Mouse (Mus musculus) heart, adult 2 months (tissue): ENCODE data around the gene Tsg101.

Source experiments
- CTCF ChIP-seq: fragments of 200-600 bp; IDR thresholded peaks from 2 replicates; pipeline ENCODE4 v1.8.1; 2022; ENCODE audit warnings: antibody characterized with exemption, mild to moderate bottlenecking, moderate library complexity
- EP300 ChIP-seq: fragments of 200-500 bp; IDR thresholded peaks from 2 replicates; pipeline ENCODE4 v1.6.1; 2011; ENCODE audit warnings: low read depth, low read length, control low read depth; ENCODE audit not compliant: insufficient read depth
- POLR2A ChIP-seq: fragments of 200-500 bp; IDR thresholded peaks from 2 replicates; pipeline ENCODE4 v1.6.1; 2011; ENCODE audit warnings: mild to moderate bottlenecking, low read depth, low read length, control low read depth; ENCODE audit not compliant: insufficient read depth

DNA sequence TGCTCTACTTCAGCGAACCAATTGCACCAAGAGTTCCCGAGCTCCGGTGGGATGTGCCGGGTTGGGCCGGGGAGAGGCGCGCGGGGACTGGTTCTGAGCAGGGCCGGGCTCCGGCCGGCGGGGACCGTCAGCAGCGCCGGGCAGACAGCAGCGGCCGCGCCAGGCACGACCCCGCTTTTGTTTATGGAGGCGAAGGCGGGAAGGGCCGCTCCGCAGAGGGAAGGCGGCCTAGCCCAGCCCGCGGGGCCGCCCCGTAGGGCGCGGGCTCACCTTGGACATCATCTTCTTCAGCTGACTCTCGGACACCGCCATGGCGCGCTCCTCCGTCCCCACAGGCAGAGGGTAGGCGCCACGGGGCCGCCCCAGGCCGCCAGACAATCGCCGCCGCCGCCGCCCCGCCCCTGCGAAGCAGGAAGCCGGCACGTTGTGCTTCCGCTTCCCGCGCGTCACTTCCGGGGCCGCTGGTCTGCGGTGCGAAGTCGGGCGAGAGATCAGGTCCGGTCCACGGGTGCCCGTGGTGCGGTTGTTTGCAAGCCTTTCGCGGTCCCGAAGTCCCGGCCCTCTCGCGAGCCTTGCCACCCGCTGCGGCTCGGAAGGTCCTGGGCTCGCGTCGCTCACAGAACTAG is at the start of gene Tsg101:
- TF ChIP-seq POLR2A (peak; percentile 98), CTCF (peak; percentile 47), EP300 (no peak)
